Mouse (Mus musculus): Measurements from ENCODE around the gene Rps6ka4.

DNA sequence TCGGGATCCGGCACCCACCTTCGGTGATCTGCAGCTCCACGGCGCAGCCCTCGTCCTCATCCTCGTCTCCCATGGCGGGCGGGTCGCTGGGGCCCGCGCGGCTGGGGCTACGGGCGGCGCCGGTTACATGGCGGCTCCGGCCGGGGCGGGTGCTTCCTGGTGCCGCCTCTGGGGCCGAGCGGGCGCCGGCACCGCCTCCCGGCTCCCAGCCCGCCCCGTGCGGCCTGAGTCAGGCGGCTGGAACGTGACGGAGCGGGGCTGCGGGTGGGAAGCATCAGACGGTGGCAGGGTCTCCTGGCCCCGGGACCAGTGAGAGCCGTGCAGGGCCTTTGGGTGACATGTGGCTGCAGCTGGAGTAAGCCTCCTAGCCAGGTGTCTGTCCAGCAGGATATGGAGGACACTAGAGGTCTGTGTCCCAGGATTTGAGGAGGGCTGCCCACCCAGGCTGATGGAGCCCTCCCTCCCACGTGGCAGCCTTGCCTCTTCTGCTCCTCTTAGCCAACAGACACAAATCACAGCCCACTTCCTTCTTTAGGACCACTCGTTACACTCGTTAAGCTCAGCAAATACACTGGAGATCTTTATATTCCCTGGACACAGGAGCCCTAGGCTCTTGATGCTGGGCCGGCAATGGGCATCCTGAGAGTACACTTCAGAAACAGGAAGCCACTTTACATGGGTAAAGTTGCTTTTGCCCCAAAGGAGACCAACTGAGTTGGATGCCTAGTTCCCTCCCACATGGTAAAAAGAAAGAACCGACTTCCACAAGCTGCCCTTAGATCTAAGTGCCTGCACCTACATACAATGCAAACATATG lies at the start of gene Rps6ka4:
- TF ChIP-seq ZNF384 (IDR thresholded peaks at IDR 0.05; ENCODE audit: low read depth, low read length), result no peak
- TF ChIP-seq MAFK (IDR thresholded peaks at IDR 0.05; ENCODE audit: insufficient read depth, low read depth, low read length), result no peak
- no peak for TF ChIP-seq HCFC1 (IDR thresholded peaks at IDR 0.05; ENCODE audit: borderline replicate concordance, insufficient read depth, low read length)
- TF ChIP-seq ZC3H11A (IDR thresholded peaks at IDR 0.05; ENCODE audit: borderline replicate concordance, low read depth, low read length), result no peak
